8 mouse cellular contexts compared by ENCODE assay signal in the genomic region with DNA sequence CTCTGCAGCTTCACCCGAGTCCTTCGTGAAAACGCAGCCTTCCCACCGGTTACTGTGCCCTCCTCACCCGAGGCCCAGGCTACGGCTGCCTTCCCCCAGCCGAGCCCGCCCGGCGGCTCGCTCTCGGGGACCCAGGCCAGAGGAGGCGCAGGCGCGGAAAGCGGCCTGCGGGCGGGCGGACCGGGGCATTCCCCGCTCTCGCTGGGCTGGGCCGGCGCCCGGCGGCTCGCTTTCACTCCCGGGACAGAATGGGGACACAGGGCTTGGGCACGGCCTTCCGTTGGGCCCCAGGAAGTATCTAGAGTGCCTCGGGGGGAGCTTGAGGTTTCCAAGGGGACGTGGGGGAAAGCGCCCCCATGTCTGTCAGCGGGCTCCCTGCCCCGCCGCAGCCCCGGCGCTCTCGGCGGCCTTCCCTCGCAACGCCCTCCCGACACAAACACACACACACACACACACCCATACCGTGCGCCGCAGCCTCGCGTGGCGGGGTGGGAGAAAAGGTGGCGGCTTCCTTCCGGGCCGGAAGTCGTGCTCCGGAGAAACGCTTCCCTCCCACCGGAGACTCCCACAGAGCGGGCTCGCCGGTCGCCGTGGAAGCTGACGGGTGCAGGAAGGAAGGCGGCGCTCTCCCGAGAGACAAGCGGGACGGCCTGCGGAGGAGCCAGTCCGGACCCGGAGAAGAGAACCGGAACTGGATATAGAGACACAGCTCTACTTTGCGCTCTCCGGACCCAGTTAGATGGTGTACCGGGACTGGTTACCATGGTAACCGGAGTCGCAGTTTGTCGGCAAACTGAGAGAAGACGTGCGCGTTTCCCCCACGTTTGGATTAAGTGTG. TPM values are rescaled to one million over a fixed set of nuclear protein-coding genes. Genes with fewer than 3 reads are reported as not detected.
DNase-seq lines count a peak whose midpoint lies in the region; ATAC-seq lines count a peak whose summit lies in the region.

TSS of gene Pih1d2 (plus strand) at position 556 of the 838 bp plus-strand sequence.
TSS of gene Nkapd1 (minus strand) at position 699 of the 838 bp plus-strand sequence.

- peak; percentile 86 for DNase-seq in MEL-GATA-1-ER (ENCODE audit: extremely low read depth, low read depth)
- DNase-seq in cerebellum, adult 8-10 months = peak; percentile 92
- DNase-seq in hindbrain, embryonic 10.5 days (ENCODE audit: low spot score) = peak; percentile 88
- peak; percentile 94 to 95 for DNase-seq in layer of hippocampus, postnatal 10 days (ENCODE audit: low spot score in 2 of 2)
- DNase-seq in lung, postnatal 10 days = peak; percentile 94
- DNase-seq in ovary, postnatal 36 days (ENCODE audit: low spot score) = peak; percentile 85
- peak; percentile 90 for DNase-seq in thymus, postnatal 25 days

- H3K36me3 ChIP-seq in hindbrain, embryonic 10.5 days = peaks cover 34% of the 10 kb centered on the region

- H3K4me1 ChIP-seq in hindbrain, embryonic 10.5 days (replicated peaks) = peaks cover 19% of the 10 kb centered on the region

- H3K4me3 ChIP-seq in hindbrain, embryonic 10.5 days = peak within 1 kb of the TSS; percentile 84

- H3K9me3 ChIP-seq in hindbrain, embryonic 10.5 days = no peaks in the 10 kb centered on the region

- WGBS in hindbrain, embryonic 10.5 days = under 1% methylated on average over 81 of the region's 81 CpGs

- ATAC-seq in frontal cortex, adult (ENCODE audit: low TSS enrichment) = peak; percentile 87

- H3K27me3 ChIP-seq in hindbrain, embryonic 10.5 days (ENCODE audit: insufficient read depth, poor library complexity, severe bottlenecking) = no peaks in the 10 kb centered on the region

- peak within 1 kb of the TSS; percentile 97 for H3K27ac ChIP-seq in hindbrain, embryonic 10.5 days

RNA-seq across cellular contexts. Expression of gene Pih1d2, which starts in this region (rescaled TPM):
- 9.4 and 9.6 TPM in 2 replicates for polyA plus RNA-seq in hindbrain, embryonic 10.5 days (2016; fragmentation: Nextera tagmentation; extraction: Ambion mirVana)
- total RNA-seq in layer of hippocampus, postnatal 10 days (2021) = 1 to 10 TPM; 1.9 to 3.1 TPM

RNA-seq across cellular contexts. Expression of gene Nkapd1, which starts in this region (rescaled TPM):
- 19.0 and 21.4 TPM in 2 replicates for polyA plus RNA-seq in hindbrain, embryonic 10.5 days (2016; fragmentation: Nextera tagmentation; extraction: Ambion mirVana)
- 10 to 100 TPM; 24.4 to 26.4 TPM for total RNA-seq in layer of hippocampus, postnatal 10 days (2021)

Comparison
In these comparisons a context has a peak if more than half of its experiments do, and no peak if none do; other contexts are left out.
1. Peak in every context shown above with its lines: DNase-seq, ATAC-seq, H3K4me3 ChIP-seq and H3K27ac ChIP-seq.